Mouse (Mus musculus): ENCODE results near the gene Slc25a26. TPM values are rescaled to one million over a fixed set of nuclear protein-coding genes. Genes with fewer than 3 reads are reported as not detected.

The Slc25a26 gene
- polyA plus RNA-seq, 2 experiments = 1.7 to 2.6 TPM

- H3K27me3 ChIP-seq (ENCODE audit: control insufficient read depth, insufficient read depth, low read length) = no peaks in the 10 kb centered on the region
- H3K9ac ChIP-seq (replicated peaks) = no peak overlapping the region
- H3K36me3 ChIP-seq (replicated peaks; ENCODE audit: control insufficient read depth, insufficient read depth, low read depth) = no peaks in the 10 kb centered on the region
- H3K4me2 ChIP-seq (ENCODE audit: low read depth) = no peak overlapping the region
- no peaks in the 10 kb centered on the region for H3K9me3 ChIP-seq (ENCODE audit: control insufficient read depth, low read length)
- H3K4me1 ChIP-seq (replicated peaks; ENCODE audit: control insufficient read depth in 2 of 2, insufficient read depth in 2 of 2, low read length in 1 of 2) = no peaks in the 10 kb centered on the region
- DNase-seq (ENCODE audit: low read depth in 3 of 3, low spot score in 3 of 3) (no peak), ATAC-seq (ENCODE audit: insufficient read depth) (no peak)
- H3K4me3 ChIP-seq (ENCODE audit: insufficient read depth in 1 of 2, low read depth in 2 of 2, low read length in 2 of 2) = no peak overlapping the region
- 70% methylated on average over 4 of the region's 4 CpGs for WGBS (ENCODE audit: insufficient replicate concordance)
- no peak overlapping the region for H3K27ac ChIP-seq
- TF ChIP-seq CTCF (IDR thresholded peaks at IDR 0.05; ENCODE audit: low read depth) (no peak), EP300 (IDR thresholded peaks at IDR 0.05; ENCODE audit: low read depth) (no peak)
Observed at GRCm38 (mm10) chr6:94588365-94588764, 88.2 kb downstream of the Slc25a26 start.

GRCm38 (mm10) chr6:94592243-94592642 is 92.1 kb downstream of the Slc25a26 start:
- no peak for DNase-seq (ENCODE audit: low read depth in 3 of 3, low spot score in 3 of 3)
- TF ChIP-seq CTCF (IDR thresholded peaks at IDR 0.05; ENCODE audit: low read depth) (no peak), EP300 (IDR thresholded peaks at IDR 0.05; ENCODE audit: low read depth) (no peak)
- WGBS (ENCODE audit: insufficient replicate concordance) = 66% methylated on average over 8 of the region's 8 CpGs
- ATAC-seq (ENCODE audit: insufficient read depth) = no peak
- no peaks in the 10 kb centered on the region for H3K9me3 ChIP-seq (ENCODE audit: control insufficient read depth, low read length)
- H3K4me2 ChIP-seq (ENCODE audit: low read depth) = no peak overlapping the region
- no peaks in the 10 kb centered on the region for H3K36me3 ChIP-seq (replicated peaks; ENCODE audit: control insufficient read depth, insufficient read depth, low read depth)
- no peak overlapping the region for H3K9ac ChIP-seq (replicated peaks)
- H3K27me3 ChIP-seq (ENCODE audit: control insufficient read depth, insufficient read depth, low read length) = no peaks in the 10 kb centered on the region
- H3K4me3 ChIP-seq (ENCODE audit: insufficient read depth in 1 of 2, low read depth in 2 of 2, low read length in 2 of 2) = no peak overlapping the region
- H3K27ac ChIP-seq = no peak overlapping the region
- no peaks in the 10 kb centered on the region for H3K4me1 ChIP-seq (replicated peaks; ENCODE audit: control insufficient read depth in 2 of 2, insufficient read depth in 2 of 2, low read length in 1 of 2)

GRCm38 (mm10) chr6:94592710-94593109 is 92.6 kb downstream of the Slc25a26 start:
- H3K4me3 ChIP-seq (ENCODE audit: insufficient read depth in 1 of 2, low read depth in 2 of 2, low read length in 2 of 2) = no peak overlapping the region

GRCm38 (mm10) chr6:94594096-94594665 is 94.0 kb downstream of the Slc25a26 start:
- no peaks in the 10 kb centered on the region for H3K4me1 ChIP-seq (replicated peaks; ENCODE audit: control insufficient read depth in 2 of 2, insufficient read depth in 2 of 2, low read length in 1 of 2)
- no peak overlapping the region for H3K9ac ChIP-seq (replicated peaks)
- no peak overlapping the region for H3K4me3 ChIP-seq (ENCODE audit: insufficient read depth in 1 of 2, low read depth in 2 of 2, low read length in 2 of 2)
- DNase-seq (ENCODE audit: low read depth in 3 of 3, low spot score in 3 of 3) (no peak), ATAC-seq (ENCODE audit: insufficient read depth) (no peak)
- H3K27ac ChIP-seq = no peak overlapping the region
- 68% methylated on average over 6 of the region's 6 CpGs for WGBS (ENCODE audit: insufficient replicate concordance)
- no peaks in the 10 kb centered on the region for H3K27me3 ChIP-seq (ENCODE audit: control insufficient read depth, insufficient read depth, low read length)
- no peaks in the 10 kb centered on the region for H3K36me3 ChIP-seq (replicated peaks; ENCODE audit: control insufficient read depth, insufficient read depth, low read depth)
- TF ChIP-seq EP300 (IDR thresholded peaks at IDR 0.05; ENCODE audit: low read depth) (no peak), CTCF (IDR thresholded peaks at IDR 0.05; ENCODE audit: low read depth) (no peak)
- no peaks in the 10 kb centered on the region for H3K9me3 ChIP-seq (ENCODE audit: control insufficient read depth, low read length)
- no peak overlapping the region for H3K4me2 ChIP-seq (ENCODE audit: low read depth)

More at GRCm38 (mm10) chr6:94592710-94593109, 92.6 kb downstream of the Slc25a26 start:
- DNase-seq (ENCODE audit: low read depth in 3 of 3, low spot score in 3 of 3) (no peak), ATAC-seq (ENCODE audit: insufficient read depth) (no peak)
- H3K9ac ChIP-seq (replicated peaks) = no peak overlapping the region
- 47% methylated on average over 4 of the region's 4 CpGs for WGBS (ENCODE audit: insufficient replicate concordance)
- no peak for TF ChIP-seq EP300 (IDR thresholded peaks at IDR 0.05; ENCODE audit: low read depth)
- TF ChIP-seq CTCF (IDR thresholded peaks at IDR 0.05; ENCODE audit: low read depth) = no peak
- no peaks in the 10 kb centered on the region for H3K4me1 ChIP-seq (replicated peaks; ENCODE audit: control insufficient read depth in 2 of 2, insufficient read depth in 2 of 2, low read length in 1 of 2)
- no peaks in the 10 kb centered on the region for H3K27me3 ChIP-seq (ENCODE audit: control insufficient read depth, insufficient read depth, low read length)
- no peaks in the 10 kb centered on the region for H3K9me3 ChIP-seq (ENCODE audit: control insufficient read depth, low read length)
- H3K4me2 ChIP-seq (ENCODE audit: low read depth) = no peak overlapping the region
- H3K27ac ChIP-seq = no peak overlapping the region
- no peaks in the 10 kb centered on the region for H3K36me3 ChIP-seq (replicated peaks; ENCODE audit: control insufficient read depth, insufficient read depth, low read depth)

GRCm38 (mm10) chr6:94594711-94595110 is 94.6 kb downstream of the Slc25a26 start:
- no peaks in the 10 kb centered on the region for H3K27me3 ChIP-seq (ENCODE audit: control insufficient read depth, insufficient read depth, low read length)
- 80% methylated on average over 11 of the region's 11 CpGs for WGBS (ENCODE audit: insufficient replicate concordance)
- H3K27ac ChIP-seq = no peak overlapping the region
- no peak overlapping the region for H3K4me3 ChIP-seq (ENCODE audit: insufficient read depth in 1 of 2, low read depth in 2 of 2, low read length in 2 of 2)
- no peak overlapping the region for H3K4me2 ChIP-seq (ENCODE audit: low read depth)
- no peak for ATAC-seq (ENCODE audit: insufficient read depth)
- no peak overlapping the region for H3K9ac ChIP-seq (replicated peaks)
- TF ChIP-seq EP300 (IDR thresholded peaks at IDR 0.05; ENCODE audit: low read depth) (no peak), CTCF (IDR thresholded peaks at IDR 0.05; ENCODE audit: low read depth) (no peak)
- no peaks in the 10 kb centered on the region for H3K36me3 ChIP-seq (replicated peaks; ENCODE audit: control insufficient read depth, insufficient read depth, low read depth)
- no peak for DNase-seq (ENCODE audit: low read depth in 3 of 3, low spot score in 3 of 3)
- no peaks in the 10 kb centered on the region for H3K9me3 ChIP-seq (ENCODE audit: control insufficient read depth, low read length)
- no peaks in the 10 kb centered on the region for H3K4me1 ChIP-seq (replicated peaks; ENCODE audit: control insufficient read depth in 2 of 2, insufficient read depth in 2 of 2, low read length in 1 of 2)

All from liver, embryonic 14.5 days (tissue).